Mouse (Mus musculus) limb, embryonic 15.5 days (tissue): ENCODE measurements around the gene Drd2. TPM values are rescaled to one million over a fixed set of nuclear protein-coding genes. Genes with fewer than 3 reads are reported as not detected.

ENCODE experiments used
- ATAC-seq: fragments of 200-750 bp; cut with Nextera tagmentation; 2 replicates; pipeline ENCODE4 v1.8.0; 2017; ENCODE audit warnings: low read depth, moderate TSS enrichment; ENCODE audit not compliant: insufficient number of reproducible peaks, low FRiP score, low TSS enrichment
- H3K27ac ChIP-seq: fragments of 300-500 bp; sonication (generic); 2 replicates; pipeline ENCODE4 v1.5.1; 2015; ENCODE audit warnings: moderate library complexity, mild to moderate bottlenecking, inconsistent platforms
- H3K27me3 ChIP-seq: fragments of 300-500 bp; sonication (generic); 2 replicates; pipeline ENCODE4 v1.6.1; 2015; ENCODE audit warnings: inconsistent platforms
- H3K36me3 ChIP-seq: fragments of 300-500 bp; sonication (generic); 2 replicates; pipeline ENCODE4 v1.6.1; 2015; ENCODE audit warnings: inconsistent platforms
- H3K4me1 ChIP-seq: fragments of 300-500 bp; sonication (generic); 2 replicates; pipeline ENCODE4 v1.6.1; 2015; ENCODE audit warnings: inconsistent platforms
- H3K4me2 ChIP-seq: fragments of 300-500 bp; sonication (generic); 2 replicates; pipeline ENCODE4 v1.6.1; 2015; ENCODE audit warnings: mild to moderate bottlenecking, inconsistent platforms
- H3K4me3 ChIP-seq: fragments of 300-500 bp; sonication (generic); 2 replicates; pipeline ENCODE4 v1.5.1; 2015; ENCODE audit warnings: mild to moderate bottlenecking, inconsistent platforms
- H3K9ac ChIP-seq: fragments of 300-500 bp; sonication (generic); 2 replicates; pipeline ENCODE4 v1.6.1; 2015; ENCODE audit warnings: inconsistent platforms
- H3K9me3 ChIP-seq: fragments of 300-500 bp; sonication (generic); 2 replicates; pipeline ENCODE4 v1.6.1; 2016; ENCODE audit warnings: inconsistent platforms
- WGBS: fragments of 180-500 bp; shearing (Covaris S2); methylation state at CpG from one replicate; pipeline ENCODE4 v1.1.7; 2015; 5-methylcytosine and 5-hydroxymethylcytosine counted together
- polyA plus RNA-seq: library from polyadenylated mRNA; unstranded; fragments of >200 nt; fragmentation: Nextera tagmentation; extraction: Ambion mirVana; gene quantifications from 2 replicates; pipeline ENCODE4 v1.2.1, GENCODE M21; 2015

The Drd2 gene
- polyA plus RNA-seq, 1 experiment from 2014 or later: not detected

DNA sequence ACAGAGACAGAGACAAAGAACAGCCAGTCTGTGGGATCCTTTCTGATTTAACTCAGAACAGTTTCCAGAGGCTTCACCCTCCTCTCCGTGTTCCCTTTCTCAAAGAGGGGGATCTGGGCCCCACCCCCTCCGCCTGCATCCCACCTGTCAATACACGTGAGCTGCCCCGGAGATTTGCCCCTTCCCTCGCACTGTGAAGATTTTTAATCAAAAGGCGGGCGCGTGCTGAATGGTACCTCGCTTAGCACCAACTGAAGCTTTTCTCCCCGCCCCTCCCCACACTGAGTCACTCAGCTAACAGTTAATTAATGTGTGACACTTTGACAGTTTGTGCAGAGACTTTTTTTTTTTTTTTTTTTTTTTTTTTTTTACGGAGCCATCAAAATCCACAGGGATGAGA, 45.7 kb downstream of the Drd2 start:
- no peaks in the 10 kb centered on the region for H3K36me3 ChIP-seq
- no peaks in the 10 kb centered on the region for H3K4me1 ChIP-seq
- no peak overlapping the region for H3K27ac ChIP-seq
- H3K4me2 ChIP-seq: no peak overlapping the region
- no peaks in the 10 kb centered on the region for H3K27me3 ChIP-seq
- H3K4me3 ChIP-seq: no peak overlapping the region
- no peak overlapping the region for H3K9ac ChIP-seq
- WGBS: 26% methylated on average over 11 of the region's 11 CpGs
- no peak for ATAC-seq
- no peaks in the 10 kb centered on the region for H3K9me3 ChIP-seq

DNA sequence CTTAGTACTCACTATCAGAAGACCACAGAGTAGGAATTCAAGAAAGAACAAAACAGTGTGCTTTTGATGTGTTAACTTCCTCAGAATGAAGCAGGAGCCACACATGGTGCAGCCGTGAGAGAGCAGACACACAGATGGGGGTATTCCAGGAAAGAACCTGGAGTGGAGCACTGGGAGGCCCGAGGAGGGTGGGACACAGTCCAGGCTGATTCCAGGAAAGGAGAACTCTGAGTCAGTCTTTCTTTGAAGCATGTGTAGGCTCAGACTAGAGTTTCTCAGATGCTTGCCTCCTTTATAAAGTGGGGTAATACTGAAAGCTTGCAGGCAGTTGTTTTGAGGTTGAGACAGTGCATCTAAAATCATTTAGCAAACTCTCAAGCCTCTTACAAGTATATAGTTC, 51.8 kb downstream of the Drd2 start:
- H3K9me3 ChIP-seq: no peaks in the 10 kb centered on the region
- no peak overlapping the region for H3K4me3 ChIP-seq
- 39% methylated on average over 2 of the region's 2 CpGs for WGBS
- ATAC-seq: no peak
- H3K27ac ChIP-seq: no peak overlapping the region
- no peaks in the 10 kb centered on the region for H3K27me3 ChIP-seq
- H3K36me3 ChIP-seq: no peaks in the 10 kb centered on the region
- H3K4me1 ChIP-seq: no peaks in the 10 kb centered on the region
- H3K9ac ChIP-seq: no peak overlapping the region
- H3K4me2 ChIP-seq: no peak overlapping the region

DNA sequence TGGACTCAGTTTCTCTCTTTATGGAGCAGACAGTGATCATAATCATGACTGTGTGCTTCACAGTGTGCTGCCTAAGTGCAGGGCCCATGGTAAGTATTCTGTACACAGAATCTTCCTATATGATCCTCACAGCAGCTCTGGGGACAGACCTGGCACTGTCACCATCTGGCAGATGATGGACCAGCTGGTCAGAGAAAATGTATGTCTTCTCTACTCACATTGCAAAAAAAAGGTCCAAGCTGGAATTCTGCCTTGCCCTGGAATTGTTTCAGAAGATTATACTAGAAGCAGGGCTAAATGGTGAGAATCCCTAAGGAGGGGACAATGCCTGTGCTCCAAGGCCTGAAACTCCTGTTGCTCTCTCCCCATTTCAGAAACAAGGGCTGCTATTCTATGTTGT, 55.6 kb downstream of the Drd2 start:
- H3K4me1 ChIP-seq: no peaks in the 10 kb centered on the region
- no peaks in the 10 kb centered on the region for H3K27me3 ChIP-seq
- H3K27ac ChIP-seq: no peak overlapping the region
- H3K9ac ChIP-seq: no peak overlapping the region
- H3K36me3 ChIP-seq: no peaks in the 10 kb centered on the region
- no peaks in the 10 kb centered on the region for H3K9me3 ChIP-seq
- H3K4me3 ChIP-seq: no peak overlapping the region
- no peak for ATAC-seq
- H3K4me2 ChIP-seq: no peak overlapping the region

DNA sequence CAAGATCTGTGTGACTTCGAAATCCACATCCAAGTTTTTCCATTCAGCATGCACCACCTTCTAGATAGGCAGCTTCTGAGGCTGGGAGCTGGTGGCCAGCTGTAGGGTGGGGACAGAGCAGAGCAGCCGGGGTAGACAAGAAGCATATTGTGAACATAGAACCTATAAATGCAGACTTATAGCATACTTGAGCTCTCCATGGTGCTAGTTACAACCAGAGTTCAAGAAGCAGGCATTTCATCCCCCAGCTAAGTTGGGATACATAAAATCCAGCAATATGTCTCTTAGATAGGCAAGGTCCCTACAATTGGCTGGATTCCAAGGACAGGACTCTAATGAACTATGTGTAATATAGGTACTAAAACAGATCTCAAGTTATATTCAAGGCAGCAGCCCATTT, 63.3 kb downstream of the Drd2 start:
- Histone ChIP-seq H3K27me3 (no peaks in the 10 kb centered on the region), H3K27ac (no peak overlapping the region), H3K4me3 (no peak overlapping the region), H3K9me3 (no peaks in the 10 kb centered on the region), H3K4me2 (no peak overlapping the region), H3K4me1 (no peaks in the 10 kb centered on the region), H3K9ac (no peak overlapping the region), H3K36me3 (no peaks in the 10 kb centered on the region)
- 40% methylated on average over 2 of the region's 2 CpGs for WGBS
- ATAC-seq: no peak

DNA sequence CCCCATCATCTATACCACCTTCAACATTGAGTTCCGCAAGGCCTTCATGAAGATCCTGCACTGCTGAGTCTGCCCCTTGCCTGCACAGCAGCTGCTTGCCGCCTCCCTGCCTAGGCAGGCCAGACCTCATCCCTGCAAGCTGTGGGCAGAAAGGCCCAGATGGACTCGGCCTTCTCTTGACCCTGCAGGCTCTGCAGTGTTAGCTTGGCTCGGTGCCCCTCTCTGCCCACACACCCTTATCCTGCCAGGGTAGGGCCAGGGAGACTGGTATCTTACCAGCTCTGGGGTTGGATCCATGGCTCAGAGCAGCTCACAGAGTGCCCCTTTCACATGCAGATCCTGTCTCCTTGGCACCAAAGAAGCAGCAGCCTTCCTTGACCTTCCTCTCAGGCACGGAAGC, 66.6 kb downstream of the Drd2 start:
- no peak overlapping the region for H3K4me2 ChIP-seq
- WGBS: 85% methylated on average over 5 of the region's 5 CpGs
- H3K9ac ChIP-seq: no peak overlapping the region
- H3K36me3 ChIP-seq: no peaks in the 10 kb centered on the region
- no peak for ATAC-seq
- no peaks in the 10 kb centered on the region for H3K9me3 ChIP-seq
- H3K27me3 ChIP-seq: no peaks in the 10 kb centered on the region
- no peak overlapping the region for H3K27ac ChIP-seq
- no peak overlapping the region for H3K4me3 ChIP-seq
- no peaks in the 10 kb centered on the region for H3K4me1 ChIP-seq

DNA sequence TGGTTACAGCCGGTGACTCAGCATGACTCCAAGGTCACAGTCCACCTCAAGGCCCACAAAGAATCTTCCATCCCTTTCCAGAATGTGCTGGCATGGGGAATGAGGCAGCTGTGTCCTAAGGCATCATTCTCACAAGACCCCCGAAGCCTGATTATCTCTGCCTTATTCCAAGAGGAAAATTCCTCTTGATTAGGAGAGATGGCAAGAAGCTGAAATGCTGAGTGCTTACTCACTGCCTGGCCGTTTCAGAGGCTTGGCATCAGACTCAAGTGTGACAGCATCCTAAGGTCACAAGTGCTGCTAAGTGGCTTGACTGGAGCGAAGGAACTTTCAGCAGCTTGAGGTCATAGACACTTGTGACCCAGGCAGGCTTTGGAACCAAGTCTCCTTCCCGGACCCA, 70.2 kb downstream of the Drd2 start:
- no peaks in the 10 kb centered on the region for H3K9me3 ChIP-seq
- no peaks in the 10 kb centered on the region for H3K36me3 ChIP-seq
- H3K4me2 ChIP-seq: no peak overlapping the region
- H3K27me3 ChIP-seq: 0 out of 2 replicates have a peak, but pooled peaks cover 3% of the 10 kb centered on the region
- no peak overlapping the region for H3K27ac ChIP-seq
- WGBS: 77% methylated on average over 5 of the region's 5 CpGs
- ATAC-seq: no peak
- no peaks in the 10 kb centered on the region for H3K4me1 ChIP-seq
- H3K9ac ChIP-seq: no peak overlapping the region
- H3K4me3 ChIP-seq: no peak overlapping the region

DNA sequence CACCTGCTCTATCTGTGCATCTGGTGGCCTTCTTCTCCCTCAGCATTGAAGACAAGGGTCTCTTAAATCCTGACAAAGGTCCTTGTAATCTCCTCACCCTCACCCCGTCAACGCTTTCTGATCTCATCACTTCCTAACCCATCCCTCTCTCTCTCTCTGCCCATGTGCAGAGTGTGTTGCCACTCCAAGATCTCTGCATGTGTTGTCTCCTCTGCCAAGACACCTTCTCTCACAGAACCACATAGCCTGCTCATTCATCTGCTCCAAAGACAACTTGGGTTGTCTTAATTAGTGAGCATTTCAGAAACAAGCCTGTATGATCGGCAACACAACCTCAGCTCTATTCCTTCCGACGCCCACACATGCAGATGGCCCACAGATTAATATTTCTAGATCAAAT, 83.4 kb downstream of the Drd2 start:
- H3K9ac ChIP-seq: no peak overlapping the region
- H3K4me1 ChIP-seq: no peaks in the 10 kb centered on the region
- no peaks in the 10 kb centered on the region for H3K27me3 ChIP-seq
- H3K9me3 ChIP-seq: no peaks in the 10 kb centered on the region
- no peak overlapping the region for H3K4me3 ChIP-seq
- H3K36me3 ChIP-seq: no peaks in the 10 kb centered on the region
- H3K4me2 ChIP-seq: no peak overlapping the region
- 91% methylated on average over 5 of the region's 5 CpGs for WGBS
- no peak for ATAC-seq
- no peak overlapping the region for H3K27ac ChIP-seq

DNA sequence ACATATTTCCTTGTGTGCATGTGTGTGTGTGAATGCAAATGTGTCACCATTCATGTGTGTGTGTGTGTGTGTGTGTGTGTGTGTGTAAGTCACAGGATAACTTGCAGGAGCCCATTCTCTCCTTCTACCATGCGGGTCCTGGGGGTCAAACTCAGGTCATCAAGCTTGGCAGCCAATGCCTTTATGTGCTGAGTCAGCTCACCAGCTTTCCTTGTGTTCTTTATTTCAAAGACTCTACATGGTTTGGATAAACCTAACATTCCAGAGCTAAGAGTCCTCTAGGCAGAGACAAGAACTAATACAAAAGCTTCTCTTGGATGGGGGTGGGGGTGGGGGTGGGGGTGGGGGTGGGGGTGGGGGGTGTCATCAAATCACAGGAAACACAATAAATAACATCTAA, 85.2 kb downstream of the Drd2 start:
- 53% methylated on average over 1 of the region's 1 CpGs for WGBS
- no peaks in the 10 kb centered on the region for H3K9me3 ChIP-seq

DNA sequence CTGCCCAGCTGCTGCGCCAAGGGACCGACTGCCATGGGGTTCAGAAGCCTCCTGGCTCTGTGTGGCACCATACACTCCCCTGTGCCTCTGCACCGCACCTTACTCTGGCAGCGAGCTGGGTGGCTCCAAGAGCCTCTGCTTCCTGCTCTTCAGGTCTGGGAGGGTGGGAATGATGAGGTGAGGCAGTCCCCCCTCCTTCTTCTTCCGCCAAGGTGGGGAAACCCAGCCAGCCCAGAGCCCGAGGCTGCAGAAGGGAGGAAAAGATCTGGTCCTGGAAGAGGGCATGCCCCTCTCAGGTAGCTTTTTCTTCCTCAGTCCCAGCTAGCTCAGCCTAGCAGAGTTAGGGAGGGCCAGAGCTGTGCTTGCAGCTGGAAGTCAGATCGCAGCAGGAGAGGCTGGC, 86.5 kb downstream of the Drd2 start, which contains the start of gene Ankk1:
Gene Ankk1, minus strand, starts transcription at position 101 of the 400 bp plus-strand sequence.
- H3K9ac ChIP-seq: no peak within 1 kb of the TSS
- H3K27me3 ChIP-seq: no peaks in the 10 kb centered on the region
- no peak within 1 kb of the TSS for H3K4me3 ChIP-seq
- H3K4me2 ChIP-seq: no peak within 1 kb of the TSS
- H3K36me3 ChIP-seq: no peaks in the 10 kb centered on the region
- H3K4me1 ChIP-seq: no peaks in the 10 kb centered on the region
- ATAC-seq: no peak
- H3K27ac ChIP-seq: no peak within 1 kb of the TSS
- H3K9me3 ChIP-seq: no peaks in the 10 kb centered on the region
- 73% methylated on average over 7 of the region's 7 CpGs for WGBS

More for the DNA sequence above, 85.2 kb downstream of the Drd2 start:
- H3K27ac ChIP-seq: no peak overlapping the region
- no peak for ATAC-seq
- H3K36me3 ChIP-seq: no peaks in the 10 kb centered on the region
- no peak overlapping the region for H3K4me3 ChIP-seq
- no peaks in the 10 kb centered on the region for H3K27me3 ChIP-seq
- H3K9ac ChIP-seq: no peak overlapping the region
- no peak overlapping the region for H3K4me2 ChIP-seq
- H3K4me1 ChIP-seq: no peaks in the 10 kb centered on the region

DNA sequence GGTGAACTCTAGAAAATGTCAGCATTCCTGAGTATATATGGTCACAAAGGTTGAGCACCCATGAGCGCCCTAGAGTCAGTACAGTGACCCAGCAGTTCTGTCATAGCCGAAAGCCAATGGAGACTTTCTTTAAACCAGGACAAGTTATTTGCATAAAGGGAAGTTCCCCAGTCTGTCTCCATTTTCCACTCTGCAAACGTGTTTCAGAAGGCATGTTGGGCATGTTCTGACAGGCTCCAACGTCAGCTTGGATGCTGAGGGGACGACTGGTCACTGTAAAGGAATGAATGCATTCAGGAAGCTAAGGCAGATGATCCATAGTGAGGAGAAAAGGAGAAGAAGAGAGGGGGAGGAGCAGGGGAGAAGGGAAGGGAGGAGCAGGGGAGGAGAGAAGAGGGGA, 87.1 kb downstream of the Drd2 start:
- ATAC-seq: no peak
- Histone ChIP-seq H3K4me2 (no peak overlapping the region), H3K9ac (no peak overlapping the region), H3K27me3 (no peaks in the 10 kb centered on the region), H3K36me3 (no peaks in the 10 kb centered on the region), H3K4me3 (no peak overlapping the region), H3K4me1 (no peaks in the 10 kb centered on the region), H3K27ac (no peak overlapping the region), H3K9me3 (no peaks in the 10 kb centered on the region)
- 64% methylated on average over 5 of the region's 5 CpGs for WGBS

DNA sequence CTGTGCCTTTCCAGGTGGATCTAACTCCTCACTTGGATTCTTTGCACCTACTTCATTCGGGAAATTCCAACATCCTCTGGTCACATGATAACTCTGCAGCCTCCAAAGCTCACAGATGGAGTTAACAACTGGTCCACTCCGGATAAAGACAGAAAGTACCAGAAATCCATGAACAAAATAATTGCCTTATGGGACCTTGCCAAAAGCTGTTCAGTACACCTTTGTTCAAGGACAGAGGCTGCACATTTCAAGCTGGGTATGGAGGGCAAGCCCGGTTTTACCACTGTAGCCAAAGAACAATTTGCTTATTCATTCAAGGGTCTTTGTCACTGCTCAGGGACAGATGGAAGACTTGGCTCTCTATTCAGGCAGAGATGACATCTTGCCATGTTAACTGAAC, 102.2 kb downstream of the Drd2 start:
- WGBS: 67% methylated on average over 3 of the region's 3 CpGs
- H3K4me3 ChIP-seq: no peak overlapping the region
- H3K9ac ChIP-seq: no peak overlapping the region
- ATAC-seq: no peak
- no peak overlapping the region for H3K27ac ChIP-seq
- no peaks in the 10 kb centered on the region for H3K4me1 ChIP-seq
- no peak overlapping the region for H3K4me2 ChIP-seq
- no peaks in the 10 kb centered on the region for H3K36me3 ChIP-seq
- H3K27me3 ChIP-seq: no peaks in the 10 kb centered on the region
- no peaks in the 10 kb centered on the region for H3K9me3 ChIP-seq

DNA sequence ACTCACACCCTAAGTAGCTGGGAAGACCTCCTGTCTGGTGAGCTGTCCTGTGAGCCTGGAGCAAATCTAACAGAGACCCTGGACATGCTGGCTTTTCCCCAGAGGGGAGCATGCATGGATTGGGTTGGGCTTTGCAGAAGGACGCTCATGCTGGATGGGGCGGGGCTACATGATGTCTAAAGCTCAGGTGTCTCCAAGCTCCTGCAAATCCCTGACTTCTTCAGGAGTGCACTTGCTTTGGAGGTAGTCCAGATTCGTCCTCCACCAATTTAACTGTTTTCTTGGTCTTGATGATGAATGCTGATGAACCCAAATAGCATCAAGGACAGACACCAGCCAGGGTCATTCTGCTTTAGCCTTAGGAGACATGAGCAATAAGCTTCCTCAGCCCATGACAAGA, 110.1 kb downstream of the Drd2 start:
- H3K9me3 ChIP-seq: no peaks in the 10 kb centered on the region
- no peak overlapping the region for H3K9ac ChIP-seq
- H3K27me3 ChIP-seq: no peaks in the 10 kb centered on the region
- no peak overlapping the region for H3K4me2 ChIP-seq
- 69% methylated on average over 3 of the region's 3 CpGs for WGBS
- no peaks in the 10 kb centered on the region for H3K36me3 ChIP-seq
- no peak overlapping the region for H3K27ac ChIP-seq
- no peak overlapping the region for H3K4me3 ChIP-seq
- no peaks in the 10 kb centered on the region for H3K4me1 ChIP-seq
- ATAC-seq: no peak

DNA sequence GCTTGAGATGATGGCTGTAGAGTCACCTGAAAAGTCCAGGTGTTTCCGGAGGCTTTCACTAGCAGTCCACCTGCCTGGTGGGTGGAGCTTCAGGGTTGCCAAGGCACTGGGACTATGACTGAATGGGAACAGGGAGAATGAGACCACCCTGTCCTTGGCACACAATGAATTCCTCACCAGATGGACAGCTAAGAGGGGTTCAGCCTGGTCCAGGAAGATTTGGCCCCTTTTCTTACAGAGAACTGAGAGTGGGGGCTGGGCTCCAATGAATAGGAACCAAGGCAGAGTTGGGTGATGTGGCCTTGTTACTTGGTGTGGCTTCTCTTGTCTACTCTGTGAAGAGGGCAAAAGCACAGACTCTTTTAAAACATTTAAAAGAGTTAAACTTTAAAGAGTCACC, 112.0 kb downstream of the Drd2 start:
- Histone ChIP-seq H3K36me3 (no peaks in the 10 kb centered on the region), H3K9ac (no peak overlapping the region), H3K27ac (no peak overlapping the region), H3K4me1 (no peaks in the 10 kb centered on the region), H3K4me2 (no peak overlapping the region), H3K9me3 (no peaks in the 10 kb centered on the region), H3K4me3 (no peak overlapping the region), H3K27me3 (no peaks in the 10 kb centered on the region)
- ATAC-seq: no peak
- 100% methylated on average over 1 of the region's 1 CpGs for WGBS
